Mouse (Mus musculus) erythroblast, embryonic 14.5 days (primary cell): Measurements from ENCODE around the gene Abr.

ENCODE experiments used
- GATA1 ChIP-seq: IDR thresholded peaks from 2 replicates; pipeline ENCODE4 v1.6.1; 2012; ENCODE audit warnings: low read length, inconsistent platforms, mixed read lengths
- TAL1 ChIP-seq: IDR thresholded peaks from 3 replicates; pipeline ENCODE4 v1.6.1; 2012; ENCODE audit warnings: low read length, inconsistent platforms, mixed read lengths

- no peak for TF ChIP-seq GATA1
- no peak for TF ChIP-seq TAL1
Measured at GRCm38 (mm10) chr11:76392532-76392931, 229.6 kb downstream of the Abr start.
